Mouse (Mus musculus) stomach, embryonic 15.5 days (tissue): ENCODE results near the gene Gm6676. TPM values are rescaled to one million over a fixed set of nuclear protein-coding genes. Genes with fewer than 3 reads are reported as not detected.
"Not testable (repeated sequence)": the region's sequence is repeated elsewhere in the genome, so short reads cannot be mapped to it uniquely, and the experiment has no call there.

ENCODE experiments used
- ATAC-seq: fragments of 200-750 bp; cut with Nextera tagmentation; 2 replicates; pipeline ENCODE4 v1.8.0; 2017; ENCODE audit warnings: low read depth, moderate number of reproducible peaks, moderate TSS enrichment; ENCODE audit not compliant: insufficient read depth, low FRiP score
- H3K27ac ChIP-seq: fragments of 300-500 bp; sonication (generic); 2 replicates; pipeline ENCODE4 v1.5.1; 2015; ENCODE audit warnings: mild to moderate bottlenecking, inconsistent platforms
- H3K27me3 ChIP-seq: fragments of 300-500 bp; sonication (generic); replicated peaks from 2 replicates; pipeline ENCODE4 v1.6.1; 2015; ENCODE audit warnings: inconsistent platforms
- H3K36me3 ChIP-seq: fragments of 300-500 bp; sonication (generic); 2 replicates; pipeline ENCODE4 v1.6.1; 2015; ENCODE audit warnings: inconsistent platforms
- H3K4me1 ChIP-seq: fragments of 300-500 bp; sonication (generic); 2 replicates; pipeline ENCODE4 v1.6.1; 2015; ENCODE audit warnings: inconsistent platforms
- H3K4me2 ChIP-seq: fragments of 300-500 bp; sonication (generic); 2 replicates; pipeline ENCODE4 v1.6.1; 2015; ENCODE audit warnings: mild to moderate bottlenecking, inconsistent platforms
- H3K4me3 ChIP-seq: fragments of 300-500 bp; sonication (generic); replicated peaks from 2 replicates; pipeline ENCODE4 v1.5.1; 2015; ENCODE audit warnings: inconsistent platforms
- H3K9ac ChIP-seq: fragments of 300-500 bp; sonication (generic); 2 replicates; pipeline ENCODE4 v1.6.1; 2015; ENCODE audit warnings: inconsistent platforms
- H3K9me3 ChIP-seq: fragments of 300-500 bp; sonication (generic); 2 replicates; pipeline ENCODE4 v1.6.1; 2016; ENCODE audit warnings: inconsistent platforms
- WGBS: fragments of 180-500 bp; shearing (Covaris S2); methylation state at CpG from one replicate; pipeline ENCODE4 v1.1.7; 2015; 5-methylcytosine and 5-hydroxymethylcytosine counted together
- polyA plus RNA-seq: library from polyadenylated mRNA; unstranded; fragments of >200 nt; fragmentation: Nextera tagmentation; extraction: Ambion mirVana; gene quantifications from 2 replicates; pipeline ENCODE4 v1.2.1, GENCODE M21; 2015

The Gm6676 gene
- not detected in 2 replicates for polyA plus RNA-seq

DNA sequence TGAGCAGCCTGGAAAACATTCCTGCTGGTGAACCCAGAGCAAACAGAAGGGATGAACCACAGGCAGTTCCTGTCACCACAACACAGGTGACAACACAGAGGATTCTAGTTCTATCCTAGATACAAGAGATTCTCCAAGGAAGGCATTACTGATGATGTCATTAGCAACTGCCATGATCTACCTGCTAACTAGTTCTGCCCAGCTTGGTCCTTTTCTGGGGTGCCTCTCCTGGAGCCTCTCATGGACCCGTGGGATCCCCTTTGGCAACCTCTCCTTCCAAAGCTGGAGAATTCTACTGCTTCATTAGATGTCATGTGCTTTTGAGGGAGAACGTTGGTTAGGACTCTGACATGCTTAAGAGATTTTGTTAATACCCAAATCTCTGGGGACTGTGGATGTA lies at the start of gene Gm6676:
Gene Gm6676, minus strand, starts transcription at position 101 of the 400 bp plus-strand sequence.
- not testable (repeated sequence) for ATAC-seq, H3K4me3 ChIP-seq, H3K4me1 ChIP-seq, H3K9ac ChIP-seq, H3K27ac ChIP-seq, H3K4me2 ChIP-seq, H3K36me3 ChIP-seq, H3K9me3 ChIP-seq, H3K27me3 ChIP-seq
- WGBS, result no CpG with 5 or more reads among the region's 2 CpGs

DNA sequence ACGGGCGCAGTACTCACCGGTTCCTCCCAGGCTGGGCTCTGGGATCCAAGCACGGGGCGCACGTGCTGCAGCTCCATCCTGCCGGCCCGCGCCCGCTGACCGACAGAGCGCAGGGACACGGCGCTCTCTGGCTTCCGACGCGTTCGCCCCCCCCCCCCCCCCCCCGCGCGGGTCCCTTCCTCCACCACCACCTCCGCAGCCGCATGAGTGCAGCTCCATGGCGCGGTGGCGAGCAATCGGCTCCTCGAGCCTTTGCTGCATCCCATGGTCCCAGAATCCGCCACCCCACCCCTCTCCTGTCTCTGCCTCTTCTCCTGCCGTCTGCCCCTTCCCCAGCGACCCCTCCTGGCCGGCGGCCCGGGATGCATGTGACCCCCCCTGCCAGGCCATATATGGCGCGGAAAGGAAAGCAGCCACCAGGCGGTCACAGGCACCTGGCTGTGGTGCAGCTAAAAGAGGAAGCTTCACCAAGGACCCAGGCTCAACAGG lies 49.3 kb upstream of the Gm6676 start, which contains the start of gene Gm3512:
Gene Gm3512, minus strand, starts transcription at position 51 of the 489 bp plus-strand sequence.
- no CpG with 5 or more reads among the region's 37 CpGs for WGBS
- not testable (repeated sequence) for H3K4me1 ChIP-seq, ATAC-seq, H3K4me2 ChIP-seq, H3K36me3 ChIP-seq, H3K9ac ChIP-seq, H3K27me3 ChIP-seq, H3K27ac ChIP-seq, H3K4me3 ChIP-seq, H3K9me3 ChIP-seq

DNA sequence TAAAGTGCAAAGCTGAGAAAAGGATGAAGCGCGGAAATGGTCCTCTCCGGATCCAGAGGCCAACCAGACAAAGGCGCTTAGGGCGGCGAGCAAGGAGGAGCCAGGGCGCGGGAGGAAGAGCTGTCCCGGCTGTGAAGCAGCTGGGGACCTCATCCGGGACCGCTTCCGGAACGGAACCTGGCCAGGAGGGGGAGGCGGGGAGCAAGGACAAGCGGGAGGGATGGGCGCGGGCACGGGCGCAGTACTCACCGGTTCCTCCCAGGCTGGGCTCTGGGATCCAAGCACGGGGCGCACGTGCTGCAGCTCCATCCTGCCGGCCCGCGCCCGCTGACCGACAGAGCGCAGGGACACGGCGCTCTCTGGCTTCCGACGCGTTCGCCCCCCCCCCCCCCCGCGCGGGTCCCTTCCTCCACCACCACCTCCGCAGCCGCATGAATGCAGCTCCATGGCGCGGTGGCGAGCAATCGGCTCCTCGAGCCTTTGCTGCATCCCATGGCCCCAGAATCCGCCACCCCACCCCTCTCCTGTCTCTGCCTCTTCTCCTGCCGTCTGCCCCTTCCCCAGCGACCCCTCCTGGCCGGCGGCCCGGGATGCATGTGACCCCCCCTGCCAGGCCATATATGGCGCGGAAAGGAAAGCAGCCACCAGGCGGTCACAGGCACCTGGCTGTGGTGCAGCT lies 19.9 kb downstream of the Gm6676 start:
- H3K27ac ChIP-seq, result peak overlapping the region; percentile 67; the same call in 1 of the 2 replicates
- H3K9me3 ChIP-seq, ATAC-seq, H3K4me1 ChIP-seq, H3K27me3 ChIP-seq, H3K36me3 ChIP-seq: not testable (repeated sequence)
- WGBS, result 0% methylated on average over 14 of the region's 54 CpGs
- H3K9ac ChIP-seq, result peak overlapping the region; percentile 37; the same call in 1 of the 2 replicates
- peak overlapping the region; percentile 47 for H3K4me3 ChIP-seq
- peak overlapping the region; percentile 63 for H3K4me2 ChIP-seq

DNA sequence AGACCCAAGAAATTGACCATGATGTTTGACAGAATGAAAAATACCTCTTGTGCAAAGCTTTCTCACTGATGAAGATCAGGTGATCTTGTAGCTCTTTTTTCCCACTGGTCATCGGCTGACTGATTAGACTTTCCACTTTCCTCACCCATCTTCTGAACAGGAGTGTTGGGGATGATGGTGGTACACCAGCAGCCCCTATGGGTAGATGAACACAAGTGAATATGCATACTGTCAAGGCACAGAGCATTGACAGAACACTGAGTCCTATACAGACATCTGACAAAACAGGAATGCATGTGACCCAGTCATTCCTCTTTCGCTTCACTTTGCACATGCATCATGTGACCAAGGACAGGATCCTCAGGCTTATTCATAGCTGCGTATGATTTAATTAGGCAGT lies 24.7 kb downstream of the Gm6676 start, which contains the start of gene Gm3696:
Gene Gm3696, minus strand, starts transcription at position 101 of the 400 bp plus-strand sequence.
- not testable (repeated sequence) for ATAC-seq, H3K4me2 ChIP-seq, H3K27me3 ChIP-seq, H3K36me3 ChIP-seq, H3K9ac ChIP-seq, H3K4me1 ChIP-seq, H3K27ac ChIP-seq, H3K4me3 ChIP-seq, H3K9me3 ChIP-seq
- WGBS, result 90% methylated on average over 1 of the region's 3 CpGs

Other genes with a start within 250 kb of the Gm6676 start
- gene Gm3667, start 235.4 kb downstream of the Gm6676 start, polyA plus RNA-seq, result 0.65 and 0.73 TPM in 2 replicates
- not detected in 2 replicates for gene Gm6356, start 151.6 kb downstream of the Gm6676 start, polyA plus RNA-seq
- 0.45 and 0.82 TPM in 2 replicates for gene Gm10406, start 98.0 kb downstream of the Gm6676 start, polyA plus RNA-seq
- not detected in 2 replicates for gene Gm3685, start 80.4 kb downstream of the Gm6676 start, polyA plus RNA-seq
- gene Gm3696, start 24.8 kb downstream of the Gm6676 start, polyA plus RNA-seq, result 1.2 and 1.3 TPM in 2 replicates
- gene Gm3512, start 49.1 kb upstream of the Gm6676 start, polyA plus RNA-seq, result 4.5 and 5.6 TPM in 2 replicates
- gene Gm16434, start 69.1 kb upstream of the Gm6676 start, polyA plus RNA-seq, result not detected in 2 replicates
- gene Gm3727, start 139.3 kb upstream of the Gm6676 start, polyA plus RNA-seq, result not detected in 2 replicates
- 0.58 and 0.70 TPM in 2 replicates for gene Gm3739, start 189.6 kb upstream of the Gm6676 start, polyA plus RNA-seq
- gene Gm5797, start 207.0 kb upstream of the Gm6676 start, polyA plus RNA-seq, result not detected in 2 replicates
- gene Gm8374, start 239.7 kb upstream of the Gm6676 start, polyA plus RNA-seq, result not detected in 2 replicates